Mouse (Mus musculus): ENCODE measurements around the gene Kif1b.
A peak's percentile ranks its signal among the peaks of the same experiment; 100 is the strongest.
"Not testable (repeated sequence)": the region's sequence is repeated elsewhere in the genome, so short reads cannot be mapped to it uniquely, and the experiment has no call there.

The Kif1b gene

GRCm38 (mm10) chr4:149170394-149170931, 137.0 kb downstream of the Kif1b start:
- DNase-seq (ENCODE audit: low spot score in 2 of 2): peak in 1 of 2 experiments; percentile 29

DNA sequence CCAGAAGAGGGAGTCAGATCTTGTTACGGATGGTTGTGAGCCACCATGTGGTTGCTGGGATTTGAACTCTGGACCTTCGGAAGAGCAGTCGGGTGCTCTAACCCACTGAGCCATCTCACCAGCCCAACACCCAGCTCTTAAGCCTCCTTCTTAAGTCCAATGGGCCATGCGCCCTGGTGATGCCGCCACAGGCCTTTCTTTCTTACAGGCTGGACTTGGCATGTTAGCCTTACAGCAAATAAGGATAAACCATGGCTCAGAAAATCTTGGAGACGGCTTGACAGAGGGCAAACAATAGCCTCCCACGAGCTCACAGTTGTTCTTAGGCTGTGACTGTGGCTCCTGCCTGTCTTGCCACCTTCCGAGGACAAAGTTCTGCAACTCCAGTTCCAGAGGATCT, 137.6 kb downstream of the Kif1b start:
- DNase-seq (ENCODE audit: low spot score in 2 of 2): not testable (repeated sequence)

DNA sequence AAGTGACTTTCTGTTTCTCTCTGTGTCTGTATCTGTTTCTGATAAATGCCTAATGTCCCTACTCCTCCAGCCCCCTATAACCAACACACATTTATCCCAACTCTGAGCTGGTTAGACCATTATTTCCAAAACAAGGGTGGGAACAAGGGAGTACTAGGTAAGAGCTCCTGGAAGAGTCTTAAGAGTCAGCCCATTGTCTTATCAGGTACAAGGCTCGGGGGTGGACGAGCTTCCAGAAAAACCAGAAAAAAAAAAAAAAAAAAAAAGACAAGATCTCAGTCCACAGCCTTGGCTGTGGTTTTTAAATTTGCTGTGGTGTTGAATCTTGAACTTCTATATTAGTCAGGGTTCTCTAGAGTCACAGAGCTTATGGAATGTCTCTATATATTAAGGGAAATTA, 139.5 kb downstream of the Kif1b start:
- DNase-seq (ENCODE audit: low spot score in 2 of 2): no peak

GRCm38 (mm10) chr4:149166957-149167611, 140.4 kb downstream of the Kif1b start:
- DNase-seq (ENCODE audit: low spot score in 2 of 2): peak; percentile 79 to 80

- DNase-seq (ENCODE audit: low spot score in 2 of 2): peak; percentile 97
Measured at GRCm38 (mm10) chr4:149166215-149166946, 141.1 kb downstream of the Kif1b start, which contains the start of gene Pgd. Pgd (minus strand) TSS chr4:149166771.

GRCm38 (mm10) chr4:149164150-149164549, 143.3 kb downstream of the Kif1b start:
- DNase-seq (ENCODE audit: low spot score in 2 of 2): no peak

DNA sequence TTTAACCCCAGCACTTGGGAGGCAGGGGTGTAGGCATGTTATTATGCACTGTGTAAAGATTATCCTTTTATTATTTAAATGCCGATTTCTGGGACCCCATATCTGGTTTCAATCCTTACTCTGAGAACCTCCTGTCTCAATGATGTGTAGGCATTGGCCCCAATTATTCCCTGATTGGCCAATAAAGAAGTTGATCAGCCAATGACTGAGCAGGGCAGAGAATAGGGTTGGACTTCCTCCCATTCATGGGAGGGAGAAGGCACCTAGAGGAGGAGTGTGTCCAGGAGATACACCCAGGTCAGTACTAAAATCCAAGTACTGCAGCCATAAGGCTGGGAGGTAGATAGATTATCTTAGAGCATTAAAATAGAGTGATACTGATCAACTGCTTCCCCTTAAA, 144.3 kb downstream of the Kif1b start:
- no peak for DNase-seq (ENCODE audit: low spot score in 2 of 2)

GRCm38 (mm10) chr4:149161166-149161565, 146.3 kb downstream of the Kif1b start:
- DNase-seq (ENCODE audit: low spot score in 2 of 2): no peak

GRCm38 (mm10) chr4:149159891-149160290, 147.6 kb downstream of the Kif1b start:
- DNase-seq (ENCODE audit: low spot score in 2 of 2): no peak

- DNase-seq (ENCODE audit: low spot score in 2 of 2): no peak
Measured at GRCm38 (mm10) chr4:149159203-149159602, 148.3 kb downstream of the Kif1b start.

DNA sequence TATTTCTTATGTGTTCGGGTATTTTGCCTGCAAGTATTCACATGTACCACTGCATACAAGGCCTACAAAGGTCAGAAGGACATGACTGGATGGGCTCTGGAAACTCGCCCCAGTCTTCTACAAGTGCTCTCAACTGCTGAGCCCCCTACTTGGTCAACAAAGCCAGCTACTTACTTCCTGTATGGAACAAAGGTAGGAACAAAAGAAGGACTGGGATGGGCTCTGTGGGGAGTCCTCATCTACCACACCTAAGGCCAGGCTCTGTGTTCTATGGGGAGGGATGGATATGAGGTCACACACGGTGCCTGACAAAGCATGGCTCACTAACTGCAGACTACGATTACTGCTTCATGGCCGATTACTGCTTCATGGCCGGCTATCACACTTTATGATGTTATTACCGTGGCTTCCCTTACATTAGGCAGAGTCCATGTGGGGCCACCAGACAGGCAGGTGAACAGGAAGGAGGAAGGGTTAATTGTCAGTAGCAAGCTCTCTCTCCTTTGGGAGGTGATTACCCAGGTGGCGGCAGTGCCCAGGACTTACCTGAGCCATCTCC, 150.0 kb downstream of the Kif1b start:
- DNase-seq (ENCODE audit: low spot score in 2 of 2): no peak

DNA sequence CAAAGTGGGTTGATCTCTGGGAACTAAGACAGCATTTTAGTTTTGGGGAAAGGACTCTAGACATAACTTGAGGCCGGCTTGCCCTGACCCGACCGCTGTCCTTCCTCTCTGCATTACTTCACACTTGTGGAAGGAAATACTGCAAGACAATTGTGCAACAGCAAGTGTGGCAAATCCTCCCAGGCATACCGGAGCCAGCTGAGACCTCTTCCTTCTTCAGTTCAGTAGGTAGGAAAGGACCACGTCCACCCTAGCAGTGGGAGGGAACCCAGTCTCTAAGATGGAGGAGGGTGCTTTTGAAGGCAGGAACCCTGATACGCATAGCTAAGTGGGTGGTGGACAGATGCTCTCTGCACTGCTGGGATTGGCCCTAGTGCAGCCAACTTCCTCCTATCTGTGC, 151.8 kb downstream of the Kif1b start:
- peak in 1 of 2 experiments; percentile 53 for DNase-seq (ENCODE audit: low spot score in 2 of 2)

GRCm38 (mm10) chr4:149154859-149155258, 152.6 kb downstream of the Kif1b start:
- DNase-seq (ENCODE audit: low spot score in 2 of 2): no peak

DNA sequence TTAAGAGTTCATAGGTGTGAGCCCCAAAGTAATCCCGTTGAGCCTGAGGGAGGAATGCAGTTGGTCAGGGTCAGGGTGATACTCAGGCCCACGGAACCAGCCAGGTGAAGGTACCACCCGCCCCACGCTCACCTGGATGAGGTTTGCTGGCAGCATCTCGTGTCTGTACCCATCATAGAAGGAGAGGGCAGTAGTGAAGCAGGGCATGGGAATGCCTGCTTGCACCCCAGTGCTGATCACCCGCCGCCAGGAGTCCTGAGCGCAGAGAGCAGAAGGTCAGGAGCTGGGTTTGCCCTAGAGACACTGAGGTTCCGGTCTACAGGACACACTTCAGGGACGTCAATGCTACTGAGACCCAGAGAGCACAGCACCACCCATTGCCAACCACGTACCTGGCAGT, 156.8 kb downstream of the Kif1b start:
- DNase-seq (ENCODE audit: low spot score in 2 of 2): no peak

DNA sequence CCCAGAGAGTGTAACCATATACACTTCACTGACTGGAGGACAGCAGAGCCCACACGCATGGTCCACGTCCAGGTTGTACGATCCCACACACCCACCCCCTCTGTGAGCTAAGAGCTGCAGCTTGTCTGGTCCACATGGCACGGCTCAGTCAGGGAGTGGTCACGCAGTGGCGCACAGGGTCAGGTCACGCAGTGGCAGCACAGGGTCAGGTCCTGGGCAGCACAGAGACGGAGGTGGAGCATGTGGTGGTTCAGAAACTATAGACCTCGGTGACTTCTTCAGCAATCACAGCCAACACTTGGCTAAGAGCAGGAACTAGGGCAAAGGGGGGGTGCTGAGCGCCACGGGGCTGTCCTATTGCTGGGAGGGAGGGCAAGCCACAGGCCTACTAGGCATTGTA, 157.2 kb downstream of the Kif1b start:
- DNase-seq (ENCODE audit: low spot score in 2 of 2): no peak

- no peak for DNase-seq (ENCODE audit: low spot score in 2 of 2)
Measured at GRCm38 (mm10) chr4:149149611-149150010, 157.9 kb downstream of the Kif1b start.

GRCm38 (mm10) chr4:149149196-149149595, 158.3 kb downstream of the Kif1b start:
- no peak for DNase-seq (ENCODE audit: low spot score in 2 of 2)

GRCm38 (mm10) chr4:149148084-149148483, 159.4 kb downstream of the Kif1b start:
- DNase-seq (ENCODE audit: low spot score in 2 of 2): no peak

DNA sequence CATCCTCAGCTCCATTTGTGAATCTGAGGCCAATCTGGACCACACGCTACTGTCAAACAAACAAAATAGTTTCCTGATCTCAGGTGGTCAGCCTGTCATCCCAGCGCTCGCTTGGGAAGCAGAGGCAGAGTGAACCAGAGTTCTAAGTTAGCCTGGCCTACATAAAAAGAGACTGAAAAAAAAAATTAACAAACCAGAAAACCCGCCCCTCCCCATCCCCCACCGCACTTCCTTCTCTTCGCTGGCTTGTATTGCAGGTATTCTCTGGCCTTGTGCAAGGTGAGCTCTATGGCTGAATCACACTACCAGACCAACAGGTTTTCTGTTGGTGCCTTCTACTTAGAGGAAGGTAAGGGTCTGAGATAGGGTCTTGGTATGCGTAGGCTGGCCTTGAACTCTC, 160.0 kb downstream of the Kif1b start:
- no peak for DNase-seq (ENCODE audit: low spot score in 2 of 2)

DNA sequence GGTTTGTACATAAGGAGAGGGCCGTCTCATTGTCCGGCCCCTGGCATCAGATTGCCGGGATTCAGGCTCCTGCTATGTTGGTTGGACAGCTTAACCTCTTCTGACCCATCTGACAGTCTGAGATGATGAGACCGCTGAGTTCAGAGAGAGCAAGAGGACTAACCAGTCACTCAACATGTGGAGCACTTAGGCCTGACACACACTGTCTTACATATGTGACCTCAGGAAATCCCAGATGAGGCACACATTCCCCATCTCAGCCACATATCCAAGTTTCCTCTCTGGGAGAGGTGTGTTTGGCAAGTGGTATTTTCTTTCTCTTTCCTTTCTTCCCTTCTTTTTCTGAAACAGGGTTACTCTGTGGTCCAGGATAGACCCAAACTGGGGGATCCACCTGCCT, 162.3 kb downstream of the Kif1b start:
- no peak for DNase-seq (ENCODE audit: low spot score in 2 of 2)

DNA sequence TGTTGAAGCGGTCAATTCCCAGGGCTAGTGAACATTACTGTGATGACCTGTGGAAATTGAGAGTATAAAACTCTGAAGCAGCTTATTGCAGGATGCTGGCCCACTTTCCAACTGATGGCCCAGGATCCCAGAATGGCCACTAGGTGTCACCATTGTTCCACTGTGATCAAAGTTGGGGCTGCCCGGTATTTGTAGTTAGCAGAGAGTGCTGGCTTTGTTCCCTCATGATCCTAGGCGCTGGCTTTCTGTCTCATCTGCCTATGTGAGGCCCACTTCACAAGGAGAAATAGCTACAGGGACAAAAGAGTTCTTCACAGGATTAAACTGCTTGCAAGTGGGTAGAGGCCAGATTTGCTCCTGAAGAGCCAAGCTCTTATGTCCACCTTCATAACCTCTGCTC, 163.0 kb downstream of the Kif1b start:
- peak; percentile 64 to 70 for DNase-seq (ENCODE audit: low spot score in 2 of 2)

- DNase-seq (ENCODE audit: low spot score in 2 of 2): no peak
Measured at GRCm38 (mm10) chr4:149143594-149143993, 163.9 kb downstream of the Kif1b start.

GRCm38 (mm10) chr4:149138515-149138914, 169.0 kb downstream of the Kif1b start:
- no peak for DNase-seq (ENCODE audit: low spot score in 2 of 2)

All from spleen, postnatal 36 days (tissue).